Mouse (Mus musculus): ENCODE results near the gene Riok2. TPM values are rescaled to one million over a fixed set of nuclear protein-coding genes. Genes with fewer than 3 reads are reported as not detected.
A peak's percentile ranks its signal among the peaks of the same experiment; 100 is the strongest.

The Riok2 gene
- polyA plus RNA-seq, 1 experiment from 2014 or later, result 13.6 TPM

DNA sequence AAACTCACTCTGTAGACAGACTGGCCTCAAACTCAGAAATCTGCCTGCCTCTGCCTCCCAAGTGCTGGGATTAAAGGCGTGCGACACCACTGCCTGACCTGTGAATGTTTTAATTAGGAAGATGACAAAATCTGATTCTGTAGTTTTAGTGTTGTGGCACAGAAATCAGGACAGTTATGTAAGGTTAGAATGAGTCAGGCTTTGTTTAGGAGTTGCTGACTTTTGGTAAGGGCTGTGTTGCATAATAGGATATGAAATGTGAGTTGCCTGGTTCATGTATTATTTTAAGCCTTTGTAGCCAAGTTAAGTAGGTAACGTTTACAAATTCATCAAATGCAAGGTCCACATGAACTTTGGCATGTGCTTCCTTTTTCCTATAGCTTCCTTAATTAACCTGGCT lies 1.5 kb downstream of the Riok2 start:
- Histone ChIP-seq H3K36me3 (ENCODE audit: control insufficient read depth, insufficient read depth) (peaks cover 17% of the 10 kb centered on the region), H3K9me3 (ENCODE audit: control insufficient read depth) (no peaks in the 10 kb centered on the region), H3K9ac (ENCODE audit: low read depth, low read length) (peak overlapping the region; percentile 75; the same call in 1 of the 2 replicates), H3K4me1 (replicated peaks; ENCODE audit: control insufficient read depth, insufficient read depth, low read length) (no peaks in the 10 kb centered on the region; the same call in 1 of the 2 replicates), H3K27me3 (replicated peaks; ENCODE audit: control insufficient read depth, insufficient read depth, low read length) (no peaks in the 10 kb centered on the region), H3K4me3 (ENCODE audit: low read depth, low read length) (peak overlapping the region; percentile 67), H3K4me2 (replicated peaks; ENCODE audit: low read depth) (peak overlapping the region; percentile 87; the same call in 1 of the 2 replicates), H3K27ac (ENCODE audit: low read depth, low read length) (no peak overlapping the region)
- WGBS, result 72% methylated on average over 3 of the region's 3 CpGs
- no peak for ATAC-seq
- no peak for TF ChIP-seq CTCF (IDR thresholded peaks at IDR 0.05; ENCODE audit: low read depth)

DNA sequence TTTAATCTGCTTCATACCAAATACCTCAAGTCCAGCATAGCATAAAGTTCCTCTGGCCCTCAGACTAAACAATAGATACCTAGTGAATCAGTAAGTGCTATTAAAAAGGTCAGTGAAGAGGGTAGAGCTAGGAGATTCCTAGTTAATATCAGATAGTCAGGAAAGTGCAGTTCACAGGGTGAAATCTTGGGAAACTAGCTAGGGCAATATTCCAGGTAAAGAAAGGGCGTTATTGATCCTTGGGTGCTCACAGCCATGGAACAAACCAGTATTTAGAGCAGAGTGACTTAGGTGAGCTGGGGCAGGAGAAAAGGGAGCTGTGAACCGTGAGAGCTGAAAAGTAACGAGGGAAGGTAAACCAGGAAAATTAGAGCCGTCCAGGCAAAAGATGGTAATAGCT lies 9.6 kb downstream of the Riok2 start:
- Histone ChIP-seq H3K36me3 (ENCODE audit: control insufficient read depth, insufficient read depth) (peaks cover 60% of the 10 kb centered on the region), H3K4me3 (ENCODE audit: low read depth, low read length) (no peak overlapping the region), H3K27ac (ENCODE audit: low read depth, low read length) (no peak overlapping the region), H3K9ac (ENCODE audit: low read depth, low read length) (no peak overlapping the region), H3K4me2 (replicated peaks; ENCODE audit: low read depth) (no peak overlapping the region), H3K27me3 (replicated peaks; ENCODE audit: control insufficient read depth, insufficient read depth, low read length) (no peaks in the 10 kb centered on the region), H3K4me1 (replicated peaks; ENCODE audit: control insufficient read depth, insufficient read depth, low read length) (no peaks in the 10 kb centered on the region), H3K9me3 (ENCODE audit: control insufficient read depth) (no peaks in the 10 kb centered on the region)
- 94% methylated on average over 4 of the region's 4 CpGs for WGBS
- TF ChIP-seq CTCF (IDR thresholded peaks at IDR 0.05; ENCODE audit: low read depth), result no peak
- ATAC-seq, result no peak

- TF ChIP-seq CTCF (IDR thresholded peaks at IDR 0.05; ENCODE audit: low read depth), result no peak
- Histone ChIP-seq H3K4me1 (replicated peaks; ENCODE audit: control insufficient read depth, insufficient read depth, low read length) (no peaks in the 10 kb centered on the region), H3K27ac (ENCODE audit: low read depth, low read length) (no peak overlapping the region), H3K9ac (ENCODE audit: low read depth, low read length) (no peak overlapping the region), H3K4me2 (replicated peaks; ENCODE audit: low read depth) (no peak overlapping the region), H3K9me3 (ENCODE audit: control insufficient read depth) (no peaks in the 10 kb centered on the region), H3K27me3 (replicated peaks; ENCODE audit: control insufficient read depth, insufficient read depth, low read length) (no peaks in the 10 kb centered on the region), H3K36me3 (ENCODE audit: control insufficient read depth, insufficient read depth) (peaks cover 60% of the 10 kb centered on the region), H3K4me3 (ENCODE audit: low read depth, low read length) (no peak overlapping the region)
- WGBS, result 93% methylated on average over 3 of the region's 3 CpGs
- no peak for ATAC-seq
These were observed 10.4 kb downstream of the Riok2 start for GRCm38 (mm10) chr17:17384502-17384901.

DNA sequence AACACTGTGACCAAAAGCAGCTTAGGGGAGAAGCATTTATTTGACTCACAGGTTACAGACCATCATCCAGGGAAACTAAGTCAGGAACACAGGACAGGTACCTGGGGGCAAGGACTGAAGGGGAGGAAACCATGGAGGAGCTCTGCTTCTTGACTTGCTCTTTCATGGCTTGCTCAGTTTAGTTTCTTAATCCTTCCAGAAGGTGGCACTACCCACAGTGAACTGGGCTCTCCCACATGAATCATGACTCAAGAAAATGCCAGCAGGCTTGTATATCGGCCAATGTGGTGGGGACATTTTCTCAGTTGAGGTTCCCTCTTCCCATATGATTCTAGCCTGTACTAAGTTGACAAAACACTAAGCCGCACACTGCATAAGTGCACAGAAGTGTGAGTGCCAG lies 12.0 kb downstream of the Riok2 start:
- Histone ChIP-seq H3K4me1 (replicated peaks; ENCODE audit: control insufficient read depth, insufficient read depth, low read length) (no peaks in the 10 kb centered on the region), H3K4me3 (ENCODE audit: low read depth, low read length) (no peak overlapping the region), H3K9me3 (ENCODE audit: control insufficient read depth) (no peaks in the 10 kb centered on the region), H3K27me3 (replicated peaks; ENCODE audit: control insufficient read depth, insufficient read depth, low read length) (no peaks in the 10 kb centered on the region), H3K9ac (ENCODE audit: low read depth, low read length) (no peak overlapping the region), H3K4me2 (replicated peaks; ENCODE audit: low read depth) (no peak overlapping the region), H3K27ac (ENCODE audit: low read depth, low read length) (no peak overlapping the region), H3K36me3 (ENCODE audit: control insufficient read depth, insufficient read depth) (peaks cover 61% of the 10 kb centered on the region)
- no peak for ATAC-seq
- peak; percentile 39 for TF ChIP-seq CTCF (IDR thresholded peaks at IDR 0.05; ENCODE audit: low read depth)
- WGBS, result 87% methylated on average over 2 of the region's 2 CpGs

GRCm38 (mm10) chr17:17391823-17392222 lies 17.7 kb downstream of the Riok2 start:
- Histone ChIP-seq H3K9me3 (ENCODE audit: control insufficient read depth) (no peaks in the 10 kb centered on the region), H3K9ac (ENCODE audit: low read depth, low read length) (no peak overlapping the region), H3K36me3 (ENCODE audit: control insufficient read depth, insufficient read depth) (peaks cover 21% of the 10 kb centered on the region), H3K4me1 (replicated peaks; ENCODE audit: control insufficient read depth, insufficient read depth, low read length) (no peaks in the 10 kb centered on the region), H3K27ac (ENCODE audit: low read depth, low read length) (no peak overlapping the region), H3K4me2 (replicated peaks; ENCODE audit: low read depth) (no peak overlapping the region), H3K4me3 (ENCODE audit: low read depth, low read length) (no peak overlapping the region), H3K27me3 (replicated peaks; ENCODE audit: control insufficient read depth, insufficient read depth, low read length) (no peaks in the 10 kb centered on the region)
- TF ChIP-seq CTCF (IDR thresholded peaks at IDR 0.05; ENCODE audit: low read depth), result no peak
- WGBS, result 92% methylated on average over 4 of the region's 4 CpGs
- ATAC-seq, result no peak

GRCm38 (mm10) chr17:17392863-17393262 lies 18.8 kb downstream of the Riok2 start:
- H3K4me1 ChIP-seq (replicated peaks; ENCODE audit: control insufficient read depth, insufficient read depth, low read length), result no peaks in the 10 kb centered on the region
- H3K36me3 ChIP-seq (ENCODE audit: control insufficient read depth, insufficient read depth), result peaks cover 15% of the 10 kb centered on the region
- H3K27ac ChIP-seq (ENCODE audit: low read depth, low read length), result no peak overlapping the region
- ATAC-seq, result no peak
- peak; percentile 57 for TF ChIP-seq CTCF (IDR thresholded peaks at IDR 0.05; ENCODE audit: low read depth)
- WGBS, result 65% methylated on average over 7 of the region's 7 CpGs
- no peak overlapping the region for H3K9ac ChIP-seq (ENCODE audit: low read depth, low read length)
- no peaks in the 10 kb centered on the region for H3K9me3 ChIP-seq (ENCODE audit: control insufficient read depth)
- no peaks in the 10 kb centered on the region for H3K27me3 ChIP-seq (replicated peaks; ENCODE audit: control insufficient read depth, insufficient read depth, low read length)
- no peak overlapping the region for H3K4me3 ChIP-seq (ENCODE audit: low read depth, low read length)
- no peak overlapping the region for H3K4me2 ChIP-seq (replicated peaks; ENCODE audit: low read depth)

GRCm38 (mm10) chr17:17393300-17393699 lies 19.2 kb downstream of the Riok2 start:
- Histone ChIP-seq H3K27ac (ENCODE audit: low read depth, low read length) (no peak overlapping the region), H3K9me3 (ENCODE audit: control insufficient read depth) (no peaks in the 10 kb centered on the region), H3K4me2 (replicated peaks; ENCODE audit: low read depth) (no peak overlapping the region), H3K27me3 (replicated peaks; ENCODE audit: control insufficient read depth, insufficient read depth, low read length) (no peaks in the 10 kb centered on the region), H3K4me3 (ENCODE audit: low read depth, low read length) (no peak overlapping the region), H3K9ac (ENCODE audit: low read depth, low read length) (no peak overlapping the region), H3K4me1 (replicated peaks; ENCODE audit: control insufficient read depth, insufficient read depth, low read length) (no peaks in the 10 kb centered on the region), H3K36me3 (ENCODE audit: control insufficient read depth, insufficient read depth) (peaks cover 15% of the 10 kb centered on the region)
- TF ChIP-seq CTCF (IDR thresholded peaks at IDR 0.05; ENCODE audit: low read depth), result no peak
- 97% methylated on average over 6 of the region's 6 CpGs for WGBS
- no peak for ATAC-seq
